ENCODE assay signal across 8 mouse cellular contexts in the genomic region with DNA sequence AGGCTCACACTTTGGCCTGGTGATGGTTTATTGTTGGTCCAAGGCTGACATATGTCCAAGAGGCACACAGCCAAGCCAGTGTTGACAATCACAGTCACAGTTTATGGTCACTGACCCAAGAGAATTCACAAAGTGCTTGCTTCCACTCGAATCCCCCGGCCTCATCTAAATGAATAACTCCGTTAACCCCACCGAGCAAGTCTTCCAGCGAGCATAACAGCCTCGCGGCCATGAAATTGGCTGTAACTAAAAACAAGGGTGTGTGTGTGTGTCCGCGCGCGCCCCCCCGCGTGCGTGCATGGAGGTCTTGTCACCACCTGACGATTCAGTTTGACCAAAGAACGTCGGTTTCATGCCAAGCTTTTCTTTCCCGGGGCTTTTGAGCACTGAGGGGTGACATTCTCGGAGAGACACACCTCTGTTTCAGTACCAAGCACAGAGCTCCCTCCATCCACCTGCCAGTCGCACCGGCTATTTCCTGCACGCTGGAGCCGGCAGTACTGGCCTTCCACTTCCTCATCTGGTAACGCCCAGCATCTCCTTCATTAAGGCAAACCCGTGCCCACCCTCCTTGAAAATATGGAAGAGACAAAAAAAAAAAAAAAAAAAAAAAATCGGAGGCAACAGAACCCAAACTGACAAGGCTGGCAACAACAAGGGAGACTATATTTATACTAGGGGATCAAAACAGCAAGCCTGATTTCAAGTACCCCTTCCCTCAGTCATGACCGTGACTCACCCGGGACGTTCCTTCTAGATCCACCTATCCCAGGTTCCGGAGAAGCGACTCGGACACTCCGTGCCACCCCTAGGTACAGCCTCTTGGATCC. TPM values are rescaled to one million over a fixed set of nuclear protein-coding genes. Genes with fewer than 3 reads are reported as not detected.
A peak's percentile ranks its signal among the peaks of the same experiment; 100 is the strongest.
DNase-seq lines count a peak whose midpoint lies in the region; ATAC-seq and TF ChIP-seq lines count a peak whose summit lies in the region.

No protein-coding gene starts in this region.

- H3K9me3 ChIP-seq in limb, embryonic 14.5 days (ENCODE audit: control insufficient read depth, low read length) = no peaks in the 10 kb centered on the region
- 0 out of 2 replicates have a peak, but pooled peaks cover 3% of the 10 kb centered on the region for H3K9me3 ChIP-seq in midbrain, embryonic 13.5 days
- H3K9me3 ChIP-seq in stomach, embryonic 14.5 days (ENCODE audit: control insufficient read depth, low read depth, low read length) = no peaks in the 10 kb centered on the region

- 1% methylated on average over 33 of the region's 33 CpGs for WGBS in limb, embryonic 14.5 days
- WGBS in midbrain, embryonic 13.5 days = 1% methylated on average over 33 of the region's 33 CpGs
- WGBS in stomach, embryonic 14.5 days = 1% methylated on average over 32 of the region's 33 CpGs

- H3K4me2 ChIP-seq in limb, embryonic 14.5 days (replicated peaks; ENCODE audit: low read depth, low read length, severe bottlenecking) = peak overlapping the region; percentile 95
- H3K4me2 ChIP-seq in midbrain, embryonic 13.5 days (replicated peaks) = peak overlapping the region; percentile 97
- peak overlapping the region; percentile 74 for H3K4me2 ChIP-seq in stomach, embryonic 14.5 days (replicated peaks; ENCODE audit: low read depth, low read length)

- TF ChIP-seq POLR2A in limb, embryonic 14.5 days (IDR thresholded peaks at IDR 0.05; ENCODE audit: borderline replicate concordance, extremely low read depth, insufficient read depth, insufficient read length) = no peak

- peak; percentile 55 for ATAC-seq in granulocyte monocyte progenitor cell, adult 5-6 weeks (replicated peaks; ENCODE audit: poor library complexity, severe bottlenecking)
- no peak for ATAC-seq in limb, embryonic 14.5 days (ENCODE audit: low FRiP score, low read depth)
- peak; percentile 31; the same call in 1 of the 2 replicates for ATAC-seq in midbrain, embryonic 13.5 days
- no peak for ATAC-seq in stomach, embryonic 14.5 days (ENCODE audit: insufficient number of reproducible peaks, insufficient read depth, low FRiP score, low read depth)

- peak overlapping the region; percentile 40; the same call in 1 of the 2 replicates for H3K9ac ChIP-seq in limb, embryonic 14.5 days (ENCODE audit: low read depth, low read length, severe bottlenecking)
- peak overlapping the region; percentile 57 for H3K9ac ChIP-seq in midbrain, embryonic 13.5 days (replicated peaks)
- no peak overlapping the region; the same call in 1 of the 2 replicates for H3K9ac ChIP-seq in stomach, embryonic 14.5 days (replicated peaks; ENCODE audit: low read depth, low read length)

- peaks cover 5% of the 10 kb centered on the region for H3K36me3 ChIP-seq in limb, embryonic 14.5 days (ENCODE audit: control insufficient read depth, insufficient read depth, low read length)
- peaks cover 18% of the 10 kb centered on the region for H3K36me3 ChIP-seq in midbrain, embryonic 13.5 days
- no peaks in the 10 kb centered on the region for H3K36me3 ChIP-seq in stomach, embryonic 14.5 days (ENCODE audit: control insufficient read depth, insufficient read depth, low read length)

- DNase-seq in layer of hippocampus, adult 11-12 months (ENCODE audit: low spot score) = peak; percentile 32
- no peak for DNase-seq in layer of hippocampus, adult 9-10 months (ENCODE audit: low spot score)
- peak; percentile 81 for DNase-seq in cerebellum, adult 9-10 months
- DNase-seq in kidney, adult 11 months = peak; percentile 49
- DNase-seq in limb, embryonic 14.5 days (ENCODE audit: low spot score) = no peak

- peaks cover 4% of the 10 kb centered on the region; the same call in 1 of the 2 replicates for H3K4me1 ChIP-seq in limb, embryonic 14.5 days (ENCODE audit: control insufficient read depth, insufficient read depth, low read length)
- peaks cover 20% of the 10 kb centered on the region for H3K4me1 ChIP-seq in midbrain, embryonic 13.5 days (replicated peaks)
- H3K4me1 ChIP-seq in stomach, embryonic 14.5 days (ENCODE audit: control insufficient read depth, insufficient read depth, low read length) = peaks cover 7% of the 10 kb centered on the region; the same call in 1 of the 2 replicates

- H3K27ac ChIP-seq in limb, embryonic 14.5 days (replicated peaks; ENCODE audit: low read depth, low read length) = no peak overlapping the region
- no peak overlapping the region; the same call in none of the 2 replicates for H3K27ac ChIP-seq in midbrain, embryonic 13.5 days
- H3K27ac ChIP-seq in stomach, embryonic 14.5 days (ENCODE audit: low read length) = peak overlapping the region; percentile 10; the same call in 1 of the 2 replicates

- peak overlapping the region; percentile 60 for H3K4me3 ChIP-seq in limb, embryonic 14.5 days (replicated peaks; ENCODE audit: low read length)
- H3K4me3 ChIP-seq in midbrain, embryonic 13.5 days (replicated peaks) = peak overlapping the region; percentile 75
- peak overlapping the region; percentile 55 for H3K4me3 ChIP-seq in stomach, embryonic 14.5 days (ENCODE audit: low read depth, low read length)

- no peaks in the 10 kb centered on the region for H3K27me3 ChIP-seq in limb, embryonic 14.5 days (ENCODE audit: control insufficient read depth, insufficient read depth, low read length)
- H3K27me3 ChIP-seq in midbrain, embryonic 13.5 days = peaks cover 13% of the 10 kb centered on the region; the same call in 1 of the 2 replicates
- no peaks in the 10 kb centered on the region for H3K27me3 ChIP-seq in stomach, embryonic 14.5 days (ENCODE audit: control insufficient read depth, insufficient read depth, low read length)

RNA-seq across cellular contexts. Expression of a gene that starts 0.7 kb away (rescaled TPM):
- not detected in 2 replicates for total RNA-seq in granulocyte monocyte progenitor cell, adult 5-6 weeks (2014; fragmentation: Nextera tagmentation)
- not detected in 2 replicates for total RNA-seq in granulocyte monocyte progenitor cell, adult 5-6 weeks (2017)
- polyA plus RNA-seq in limb, embryonic 14.5 days (2012; rRNA removed) = 0.18 and 0.20 TPM in 2 replicates
- 0.15 TPM in 1 of 2 replicates, not detected in the other for polyA plus RNA-seq in limb, embryonic 14.5 days (2014; fragmentation: Nextera tagmentation; extraction: Ambion mirVana)
- polyA plus RNA-seq in midbrain, embryonic 13.5 days (2015; fragmentation: Nextera tagmentation; extraction: Ambion mirVana) = 0.93 and 1.3 TPM in 2 replicates
- 0.39 TPM in 1 of 2 replicates, not detected in the other for polyA plus RNA-seq in stomach, embryonic 14.5 days (2014; fragmentation: Nextera tagmentation; extraction: Ambion mirVana)

RNA-seq across cellular contexts. Expression of a gene that starts 0.9 kb away (rescaled TPM):
- total RNA-seq in granulocyte monocyte progenitor cell, adult 5-6 weeks (2014; fragmentation: Nextera tagmentation) = 5.7 and 8.4 TPM in 2 replicates
- 21.9 and 29.1 TPM in 2 replicates for total RNA-seq in granulocyte monocyte progenitor cell, adult 5-6 weeks (2017)
- 4.7 and 6.3 TPM in 2 replicates for polyA plus RNA-seq in limb, embryonic 14.5 days (2012; rRNA removed)
- polyA plus RNA-seq in limb, embryonic 14.5 days (2014; fragmentation: Nextera tagmentation; extraction: Ambion mirVana) = 1.4 and 2.6 TPM in 2 replicates
- 6.8 and 7.5 TPM in 2 replicates for polyA plus RNA-seq in midbrain, embryonic 13.5 days (2015; fragmentation: Nextera tagmentation; extraction: Ambion mirVana)
- 5.9 and 7.4 TPM in 2 replicates for polyA plus RNA-seq in stomach, embryonic 14.5 days (2014; fragmentation: Nextera tagmentation; extraction: Ambion mirVana)

Comparison
In these comparisons a context has a peak if more than half of its experiments do, and no peak if none do; other contexts are left out.
1. DNase-seq: peak in layer of hippocampus, adult 11-12 months (single experiment), cerebellum, adult 9-10 months (single experiment) and kidney, adult 11 months (single experiment); none in layer of hippocampus, adult 9-10 months (single experiment) and limb, embryonic 14.5 days (single experiment).
2. ATAC-seq: peak in granulocyte monocyte progenitor cell, adult 5-6 weeks (single experiment) and midbrain, embryonic 13.5 days (single experiment); none in limb, embryonic 14.5 days (single experiment) and stomach, embryonic 14.5 days (single experiment).
3. Peak in every context shown above with its lines, with median percentiles within 50 percentile points of each other: H3K4me2 ChIP-seq and H3K4me3 ChIP-seq.